Mouse (Mus musculus) midbrain, postnatal 0 days (tissue): ENCODE measurements at regions not wholly inside any gene's neighbourhood (a gene's known extent, or its start where the extent isn't known, plus 50 kb on each side); places are given as distances from the start of the nearest gene placed in this dataset.

ENCODE experiments used
- ATAC-seq: fragments of 200-750 bp; cut with Nextera tagmentation; 2 replicates; pipeline ENCODE4 v1.8.0; 2017; ENCODE audit warnings: moderate number of reproducible peaks, mild to moderate bottlenecking, moderate TSS enrichment, moderate library complexity; ENCODE audit not compliant: low FRiP score
- DNase-seq: peaks from one replicate; pipeline ENCODE4 v3.0.0-alpha.2; 2015; ENCODE audit warnings: low spot score
- H3K27ac ChIP-seq: fragments of 300-500 bp; sonication (generic); 2 replicates; pipeline ENCODE4 v1.5.1; 2014; ENCODE audit warnings: low read depth, mild to moderate bottlenecking, low read length, mixed read lengths
- H3K27me3 ChIP-seq: fragments of 300-500 bp; sonication (generic); 2 replicates; pipeline ENCODE4 v1.6.1; 2014; ENCODE audit warnings: low read length, control low read depth, mixed read lengths; ENCODE audit not compliant: insufficient read depth
- H3K36me3 ChIP-seq: fragments of 300-500 bp; sonication (generic); 2 replicates; pipeline ENCODE4 v1.6.1; 2014; ENCODE audit warnings: low read length, control low read depth, mixed read lengths; ENCODE audit not compliant: insufficient read depth
- H3K4me1 ChIP-seq: fragments of 300-500 bp; sonication (generic); 2 replicates; pipeline ENCODE4 v1.6.1; 2014; ENCODE audit warnings: mild to moderate bottlenecking, control low read depth, antibody characterized with exemption, low read length, mixed read lengths; ENCODE audit not compliant: insufficient read depth
- H3K4me2 ChIP-seq: fragments of 300-500 bp; sonication (generic); 2 replicates; pipeline ENCODE4 v1.6.1; 2014; ENCODE audit warnings: low read depth, mild to moderate bottlenecking, low read length, mixed read lengths; ENCODE audit not compliant: poor library complexity, severe bottlenecking
- H3K4me3 ChIP-seq: fragments of 300-500 bp; sonication (generic); 2 replicates; pipeline ENCODE4 v1.5.1; 2014; ENCODE audit warnings: low read depth, mild to moderate bottlenecking, low read length, moderate library complexity
- H3K9ac ChIP-seq: fragments of 300-500 bp; sonication (generic); replicated peaks from 2 replicates; pipeline ENCODE4 v1.6.1; 2014; ENCODE audit warnings: mild to moderate bottlenecking, low read length, moderate library complexity, mixed read lengths; ENCODE audit not compliant: poor library complexity, severe bottlenecking
- H3K9me3 ChIP-seq: fragments of 300-500 bp; sonication (generic); 2 replicates; pipeline ENCODE4 v1.6.1; 2016; ENCODE audit warnings: low read length, control low read depth
- CTCF ChIP-seq: IDR thresholded peaks from 2 replicates; pipeline ENCODE4 v1.5.1; 2016; ENCODE audit warnings: antibody characterized with exemption, mild to moderate bottlenecking
- WGBS: fragments of 180-500 bp; shearing (Covaris S2); extraction: QIAGEN DNeasy Blood & Tissue Kit; methylation state at CpG from one replicate; pipeline ENCODE4 v1.1.7; 2014; 5-methylcytosine and 5-hydroxymethylcytosine counted together

- Histone ChIP-seq H3K27ac (no peak overlapping the region), H3K36me3 (no peaks in the 10 kb centered on the region), H3K4me2 (no peak overlapping the region), H3K4me3 (no peak overlapping the region), H3K4me1 (no peaks in the 10 kb centered on the region), H3K9me3 (no peaks in the 10 kb centered on the region), H3K27me3 (no peaks in the 10 kb centered on the region), H3K9ac (no peak overlapping the region)
- no peak for DNase-seq
- no peak for ATAC-seq
- 36% methylated on average over 1 of the region's 1 CpGs for WGBS
- no peak for TF ChIP-seq CTCF
Measured at GRCm38 (mm10) chr4:12316024-12316423, 144.2 kb upstream of the Fam92a start.

GRCm38 (mm10) chr4:12308332-12308731 lies 136.5 kb upstream of the Fam92a start:
- Histone ChIP-seq H3K4me2 (no peak overlapping the region), H3K9ac (no peak overlapping the region), H3K4me3 (no peak overlapping the region), H3K27me3 (no peaks in the 10 kb centered on the region), H3K36me3 (no peaks in the 10 kb centered on the region), H3K27ac (no peak overlapping the region), H3K4me1 (no peaks in the 10 kb centered on the region), H3K9me3 (no peaks in the 10 kb centered on the region)
- no peak for TF ChIP-seq CTCF
- DNase-seq (no peak), ATAC-seq (no peak)
- WGBS = 89% methylated on average over 5 of the region's 5 CpGs

- peak; percentile 23; the same call in 1 of the 2 replicates for ATAC-seq
- no peak for TF ChIP-seq CTCF
- peak; percentile 53 for DNase-seq
- peak overlapping the region; percentile 43; the same call in 1 of the 2 replicates for H3K27ac ChIP-seq
- no peak overlapping the region for H3K4me2 ChIP-seq
- no peaks in the 10 kb centered on the region for H3K36me3 ChIP-seq
- H3K27me3 ChIP-seq = no peaks in the 10 kb centered on the region
- no peak overlapping the region for H3K9ac ChIP-seq
- H3K4me3 ChIP-seq = no peak overlapping the region
- no peaks in the 10 kb centered on the region for H3K9me3 ChIP-seq
- WGBS = 27% methylated on average over 9 of the region's 9 CpGs
- H3K4me1 ChIP-seq = no peaks in the 10 kb centered on the region
Measured at GRCm38 (mm10) chr4:12306618-12307565, 135.1 kb upstream of the Fam92a start.

- no peak for TF ChIP-seq CTCF
Measured at GRCm38 (mm10) chr4:12287079-12287686, 115.4 kb upstream of the Fam92a start.

GRCm38 (mm10) chr4:12286391-12286790 lies 114.6 kb upstream of the Fam92a start:
- Histone ChIP-seq H3K27me3 (no peaks in the 10 kb centered on the region), H3K4me3 (no peak overlapping the region), H3K27ac (no peak overlapping the region), H3K4me2 (no peak overlapping the region), H3K36me3 (no peaks in the 10 kb centered on the region), H3K9ac (no peak overlapping the region), H3K9me3 (no peaks in the 10 kb centered on the region), H3K4me1 (no peaks in the 10 kb centered on the region)
- 50% methylated on average over 1 of the region's 1 CpGs for WGBS
- DNase-seq = no peak
- no peak for TF ChIP-seq CTCF
- ATAC-seq = no peak

More at GRCm38 (mm10) chr4:12287079-12287686, 115.4 kb upstream of the Fam92a start:
- no peaks in the 10 kb centered on the region for H3K9me3 ChIP-seq
- no peak overlapping the region for H3K4me2 ChIP-seq
- no peaks in the 10 kb centered on the region for H3K36me3 ChIP-seq
- H3K4me1 ChIP-seq = no peaks in the 10 kb centered on the region
- H3K9ac ChIP-seq = no peak overlapping the region
- DNase-seq = no peak
- 48% methylated on average over 4 of the region's 4 CpGs for WGBS
- H3K27ac ChIP-seq = no peak overlapping the region
- no peak overlapping the region for H3K4me3 ChIP-seq
- no peaks in the 10 kb centered on the region for H3K27me3 ChIP-seq
- ATAC-seq = no peak

GRCm38 (mm10) chr4:12285983-12286382 lies 114.2 kb upstream of the Fam92a start:
- Histone ChIP-seq H3K4me2 (no peak overlapping the region), H3K36me3 (no peaks in the 10 kb centered on the region), H3K27ac (no peak overlapping the region), H3K9me3 (no peaks in the 10 kb centered on the region), H3K9ac (no peak overlapping the region), H3K4me3 (no peak overlapping the region), H3K27me3 (no peaks in the 10 kb centered on the region), H3K4me1 (no peaks in the 10 kb centered on the region)
- no peak for DNase-seq
- TF ChIP-seq CTCF = no peak
- no peak for ATAC-seq
